Mouse (Mus musculus) midbrain, embryonic 14.5 days (tissue): ENCODE measurements at regions not wholly inside any gene's neighbourhood (a gene's known extent, or its start where the extent isn't known, plus 50 kb on each side); places are given as distances from the start of the nearest gene placed in this dataset.
"Not testable (repeated sequence)": the region's sequence is repeated elsewhere in the genome, so short reads cannot be mapped to it uniquely, and the experiment has no call there.

Experiments used
- ATAC-seq: fragments of 200-750 bp; cut with Nextera tagmentation; 2 replicates; pipeline ENCODE4 v1.8.0; 2017; ENCODE audit warnings: moderate number of reproducible peaks, moderate library complexity; ENCODE audit not compliant: low FRiP score, low TSS enrichment
- DNase-seq: peaks from one replicate; pipeline ENCODE4 v3.0.0-alpha.2; 2015
- H3K27ac ChIP-seq: fragments of 300-500 bp; sonication (generic); replicated peaks from 2 replicates; pipeline ENCODE4 v1.5.1; 2014; ENCODE audit warnings: mild to moderate bottlenecking, low read depth, low read length, moderate library complexity
- H3K27me3 ChIP-seq: fragments of 300-500 bp; sonication (generic); 2 replicates; pipeline ENCODE4 v1.6.1; 2014; ENCODE audit warnings: low read length, control low read depth, mixed read lengths; ENCODE audit not compliant: control insufficient read depth, insufficient read depth
- H3K36me3 ChIP-seq: fragments of 300-500 bp; sonication (generic); 2 replicates; pipeline ENCODE4 v1.6.1; 2014; ENCODE audit warnings: low read length, control low read depth; ENCODE audit not compliant: control insufficient read depth, insufficient read depth
- H3K4me1 ChIP-seq: fragments of 300-500 bp; sonication (generic); 2 replicates; pipeline ENCODE4 v1.6.1; 2014; ENCODE audit warnings: mild to moderate bottlenecking, antibody characterized with exemption, low read length, control low read depth; ENCODE audit not compliant: control insufficient read depth, insufficient read depth
- H3K4me2 ChIP-seq: fragments of 300-500 bp; sonication (generic); 2 replicates; pipeline ENCODE4 v1.6.1; 2014; ENCODE audit warnings: mild to moderate bottlenecking, low read length, moderate library complexity
- H3K4me3 ChIP-seq: fragments of 300-500 bp; sonication (generic); replicated peaks from 2 replicates; pipeline ENCODE4 v1.5.1; 2014; ENCODE audit warnings: low read depth, low read length
- H3K9ac ChIP-seq: fragments of 300-500 bp; sonication (generic); replicated peaks from 2 replicates; pipeline ENCODE4 v1.6.1; 2014; ENCODE audit warnings: mild to moderate bottlenecking, low read length, moderate library complexity
- H3K9me3 ChIP-seq: fragments of 300-500 bp; sonication (generic); 2 replicates; pipeline ENCODE4 v1.6.1; 2016; ENCODE audit warnings: low read length, control low read depth, mixed read lengths; ENCODE audit not compliant: control insufficient read depth
- whole genome bisulfite sequencing: fragments of 180-500 bp; shearing (Covaris S2); extraction: QIAGEN DNeasy Blood & Tissue Kit; methylation state at CpG from one replicate; pipeline ENCODE4 v1.1.7; 2014; 5-methylcytosine and 5-hydroxymethylcytosine counted together

DNA sequence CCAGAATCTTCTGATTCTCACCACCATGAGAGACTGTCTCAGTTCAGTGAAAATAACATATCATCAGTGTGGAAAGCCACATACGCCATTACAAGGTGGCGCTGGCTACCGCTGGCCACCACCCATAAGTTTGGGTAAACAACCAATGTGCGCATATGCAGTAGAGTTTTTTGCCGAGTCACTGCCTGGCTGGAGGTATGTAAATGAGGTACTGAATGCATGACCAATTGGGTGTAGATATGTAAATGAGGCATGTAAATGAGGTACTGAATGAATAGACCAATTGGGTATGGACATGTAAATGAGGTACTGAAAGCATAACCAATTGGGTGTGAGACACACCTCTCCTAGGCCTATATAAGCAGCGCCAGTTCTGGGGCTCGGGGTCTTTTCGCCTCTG is 136.3 kb downstream of the Dad1 start:
- WGBS: 88% methylated on average over 8 of the region's 8 CpGs
- ATAC-seq, H3K36me3 ChIP-seq, H3K4me2 ChIP-seq, H3K9ac ChIP-seq, H3K4me3 ChIP-seq, H3K27me3 ChIP-seq, H3K9me3 ChIP-seq, H3K4me1 ChIP-seq, H3K27ac ChIP-seq, DNase-seq: not testable (repeated sequence)

- WGBS: 66% methylated on average over 2 of the region's 2 CpGs
- no peak overlapping the region for H3K27ac ChIP-seq
- no peaks in the 10 kb centered on the region for H3K27me3 ChIP-seq
- no peak overlapping the region for H3K4me3 ChIP-seq
- H3K36me3 ChIP-seq: no peaks in the 10 kb centered on the region
- H3K4me2 ChIP-seq: no peak overlapping the region
- peaks cover 16% of the 10 kb centered on the region; the same call in 1 of the 2 replicates for H3K4me1 ChIP-seq
- peak; percentile 29 for DNase-seq
- H3K9me3 ChIP-seq: no peaks in the 10 kb centered on the region
- ATAC-seq: no peak
- H3K9ac ChIP-seq: no peak overlapping the region
Observed at GRCm38 (mm10) chr14:54113216-54113615, 140.7 kb downstream of the Dad1 start.

- Histone ChIP-seq H3K9ac (no peak overlapping the region), H3K4me3 (no peak overlapping the region), H3K4me1 (peaks cover 17% of the 10 kb centered on the region; the same call in 1 of the 2 replicates), H3K27me3 (no peaks in the 10 kb centered on the region), H3K9me3 (no peaks in the 10 kb centered on the region), H3K4me2 (no peak overlapping the region), H3K36me3 (no peaks in the 10 kb centered on the region), H3K27ac (no peak overlapping the region)
- 83% methylated on average over 3 of the region's 3 CpGs for WGBS
- peak; percentile 24 for DNase-seq
- ATAC-seq: no peak
Observed at GRCm38 (mm10) chr14:54110971-54111370, 142.9 kb downstream of the Dad1 start.

- Histone ChIP-seq H3K4me1 (peaks cover 17% of the 10 kb centered on the region; the same call in 1 of the 2 replicates), H3K27me3 (no peaks in the 10 kb centered on the region), H3K36me3 (no peaks in the 10 kb centered on the region), H3K27ac (peak overlapping the region; percentile 32; the same call in 1 of the 2 replicates), H3K9ac (no peak overlapping the region), H3K4me2 (no peak overlapping the region), H3K9me3 (no peaks in the 10 kb centered on the region), H3K4me3 (no peak overlapping the region)
- WGBS: 85% methylated on average over 1 of the region's 1 CpGs
- ATAC-seq (no peak), DNase-seq (no peak)
Observed at GRCm38 (mm10) chr14:54109129-54109528, 144.8 kb downstream of the Dad1 start.

- Histone ChIP-seq H3K27ac (peak overlapping the region; percentile 32; the same call in 1 of the 2 replicates), H3K9me3 (no peaks in the 10 kb centered on the region), H3K4me2 (no peak overlapping the region), H3K9ac (no peak overlapping the region), H3K4me3 (no peak overlapping the region), H3K36me3 (no peaks in the 10 kb centered on the region), H3K27me3 (no peaks in the 10 kb centered on the region), H3K4me1 (peaks cover 15% of the 10 kb centered on the region; the same call in 1 of the 2 replicates)
- DNase-seq: peak; percentile 80
- peak; percentile 74; the same call in 1 of the 2 replicates for ATAC-seq
- WGBS: 9% methylated on average over 9 of the region's 9 CpGs
Observed at GRCm38 (mm10) chr14:54108311-54109074, 145.4 kb downstream of the Dad1 start.

GRCm38 (mm10) chr14:54107204-54107796 is 146.6 kb downstream of the Dad1 start:
- no peaks in the 10 kb centered on the region for H3K27me3 ChIP-seq
- DNase-seq: no peak
- no peak overlapping the region for H3K9ac ChIP-seq
- ATAC-seq: no peak
- H3K9me3 ChIP-seq: no peaks in the 10 kb centered on the region
- H3K36me3 ChIP-seq: no peaks in the 10 kb centered on the region
- H3K4me3 ChIP-seq: no peak overlapping the region
- WGBS: 86% methylated on average over 7 of the region's 7 CpGs
- peaks cover 11% of the 10 kb centered on the region; the same call in 1 of the 2 replicates for H3K4me1 ChIP-seq
- no peak overlapping the region for H3K27ac ChIP-seq
- H3K4me2 ChIP-seq: no peak overlapping the region

- no peak for ATAC-seq
- Histone ChIP-seq H3K9me3 (no peaks in the 10 kb centered on the region), H3K36me3 (no peaks in the 10 kb centered on the region), H3K4me2 (no peak overlapping the region), H3K27me3 (no peaks in the 10 kb centered on the region), H3K27ac (no peak overlapping the region), H3K4me3 (no peak overlapping the region), H3K4me1 (peaks cover 10% of the 10 kb centered on the region; the same call in 1 of the 2 replicates), H3K9ac (no peak overlapping the region)
- 95% methylated on average over 6 of the region's 6 CpGs for WGBS
- DNase-seq: no peak
Observed at GRCm38 (mm10) chr14:54104243-54104642, 149.7 kb downstream of the Dad1 start.

DNA sequence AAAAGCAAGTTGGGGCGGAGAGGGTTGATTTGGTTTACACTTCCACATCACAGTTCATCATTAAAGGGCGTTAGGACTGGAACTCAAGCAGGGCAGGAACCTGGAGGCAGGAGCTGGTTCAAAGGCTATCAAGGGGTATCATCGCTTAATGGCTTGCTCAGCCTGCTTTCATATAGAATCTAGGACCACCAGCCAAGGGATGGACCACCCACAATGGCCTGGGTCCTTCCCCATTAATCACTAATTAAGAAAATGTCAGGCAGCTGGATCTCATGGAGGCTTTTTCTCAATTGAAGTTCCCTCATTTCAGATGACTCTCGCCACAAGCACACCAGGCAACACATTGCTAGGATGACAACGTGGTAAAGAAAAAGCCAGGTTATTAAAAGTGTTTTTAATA is 150.4 kb downstream of the Dad1 start:
- Histone ChIP-seq H3K9me3 (no peaks in the 10 kb centered on the region), H3K9ac (no peak overlapping the region), H3K4me3 (no peak overlapping the region), H3K4me1 (peaks cover 4% of the 10 kb centered on the region; the same call in 1 of the 2 replicates), H3K27ac (no peak overlapping the region), H3K4me2 (no peak overlapping the region), H3K27me3 (no peaks in the 10 kb centered on the region), H3K36me3 (no peaks in the 10 kb centered on the region)
- WGBS: 88% methylated on average over 5 of the region's 5 CpGs
- DNase-seq: no peak
- ATAC-seq: no peak

DNA sequence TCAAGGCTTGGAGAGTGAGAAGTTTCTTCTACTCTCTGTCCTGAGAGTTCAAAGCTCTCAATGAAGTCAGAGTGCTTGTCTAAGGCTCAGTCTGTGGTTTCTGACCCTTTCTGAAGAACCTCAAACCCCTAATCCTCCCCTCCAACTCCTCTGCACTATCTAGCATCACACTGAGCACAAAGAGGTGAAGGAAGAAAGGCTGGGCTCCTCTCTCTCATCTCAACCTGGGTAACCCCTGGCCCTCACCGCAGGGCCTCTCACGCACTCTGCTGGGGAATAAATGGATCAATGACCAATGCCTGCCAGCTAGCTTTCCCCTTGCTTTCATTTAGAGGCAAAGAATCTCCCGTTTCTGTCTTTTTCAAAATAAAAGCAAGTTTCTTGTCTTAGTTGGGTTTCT is 150.8 kb downstream of the Dad1 start:
- WGBS: 50% methylated on average over 3 of the region's 3 CpGs
- H3K4me1 ChIP-seq: peaks cover under 1% of the 10 kb centered on the region; the same call in 1 of the 2 replicates
- H3K36me3 ChIP-seq: no peaks in the 10 kb centered on the region
- no peaks in the 10 kb centered on the region for H3K9me3 ChIP-seq
- no peak overlapping the region for H3K4me2 ChIP-seq
- ATAC-seq (no peak), DNase-seq (no peak)
- no peak overlapping the region for H3K27ac ChIP-seq
- no peak overlapping the region for H3K4me3 ChIP-seq
- H3K27me3 ChIP-seq: no peaks in the 10 kb centered on the region
- no peak overlapping the region for H3K9ac ChIP-seq
